8 mouse cellular contexts compared by ENCODE assay signal in the genomic region with DNA sequence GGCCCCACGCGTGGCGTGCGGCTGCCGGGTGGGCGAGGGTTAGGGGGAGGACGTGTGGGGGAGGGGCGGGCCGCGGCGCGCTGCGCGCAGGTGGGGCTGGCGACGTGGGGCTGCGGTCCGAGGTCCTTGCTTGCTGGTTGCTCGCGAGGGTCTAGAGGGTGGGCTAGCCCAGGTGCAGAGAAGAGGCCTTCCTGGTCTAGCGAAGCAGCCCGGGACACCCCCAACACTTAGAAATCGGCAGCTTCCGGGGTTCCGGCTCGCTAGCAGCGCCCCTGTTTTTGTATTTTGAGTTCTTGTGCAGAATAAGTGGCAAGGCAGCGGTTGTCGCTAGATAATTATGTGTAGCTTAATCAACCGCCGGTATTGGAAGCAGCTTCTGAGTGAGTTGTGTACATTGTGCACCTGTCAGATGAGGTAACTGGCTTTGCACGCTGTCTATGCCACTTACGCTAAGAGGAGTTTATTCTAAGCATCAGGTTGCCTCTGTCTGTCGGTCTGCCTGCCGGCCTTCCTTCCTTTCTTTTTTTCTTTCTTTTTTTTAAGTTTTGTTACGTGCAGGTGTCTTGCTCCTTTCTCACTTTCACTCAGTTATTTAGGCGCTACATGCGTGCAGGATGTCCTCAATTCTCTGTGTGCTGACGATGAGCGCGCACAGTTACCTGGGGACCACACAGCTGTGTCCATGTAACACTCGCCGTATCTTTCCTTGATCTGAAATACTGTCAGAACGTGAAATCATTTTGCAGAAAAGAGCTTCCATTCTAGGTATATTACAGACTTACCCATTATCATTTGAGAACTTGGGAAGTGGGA. TPM values are rescaled to one million over a fixed set of nuclear protein-coding genes. Genes with fewer than 3 reads are reported as not detected.
DNase-seq lines count a peak whose midpoint lies in the region; ATAC-seq and TF ChIP-seq lines count a peak whose summit lies in the region.

No protein-coding gene starts in this region.

- H3K4me2 ChIP-seq in heart, embryonic 16.5 days (ENCODE audit: low read depth, low read length) = peak overlapping the region; percentile 89
- peak overlapping the region; percentile 80 for H3K4me2 ChIP-seq in lung, embryonic 14.5 days
- H3K4me2 ChIP-seq in stomach, embryonic 15.5 days = peak overlapping the region; percentile 73

- H3K4me3 ChIP-seq in gastrocnemius, adult 2 months = peak overlapping the region; percentile 82
- peak overlapping the region; percentile 92 for H3K4me3 ChIP-seq in heart, embryonic 16.5 days (ENCODE audit: low read length)
- peak overlapping the region; percentile 92 for H3K4me3 ChIP-seq in lung, embryonic 14.5 days (ENCODE audit: low read depth, low read length)
- peak overlapping the region; percentile 90 for H3K4me3 ChIP-seq in stomach, embryonic 15.5 days (replicated peaks)

- H3K36me3 ChIP-seq in heart, embryonic 16.5 days (ENCODE audit: control insufficient read depth, insufficient read depth) = peaks cover 7% of the 10 kb centered on the region
- H3K36me3 ChIP-seq in lung, embryonic 14.5 days (ENCODE audit: insufficient read depth) = peaks cover 24% of the 10 kb centered on the region
- H3K36me3 ChIP-seq in stomach, embryonic 15.5 days = peaks cover 4% of the 10 kb centered on the region; the same call in 1 of the 2 replicates

- intact Hi-C loops in gastrocnemius, adult 2 months (cut with DNase I) = no loop called here

- H3K9ac ChIP-seq in heart, embryonic 16.5 days (ENCODE audit: low read length) = peak overlapping the region; percentile 93
- H3K9ac ChIP-seq in lung, embryonic 14.5 days = peak overlapping the region; percentile 83
- peak overlapping the region; percentile 83 for H3K9ac ChIP-seq in stomach, embryonic 15.5 days

- H3K9me3 ChIP-seq in heart, embryonic 16.5 days (replicated peaks; ENCODE audit: control insufficient read depth, low read length) = no peaks in the 10 kb centered on the region
- H3K9me3 ChIP-seq in lung, embryonic 14.5 days (ENCODE audit: low read depth, low read length) = no peaks in the 10 kb centered on the region
- no peaks in the 10 kb centered on the region for H3K9me3 ChIP-seq in stomach, embryonic 15.5 days

- peak; percentile 0; the same call in 1 of the 2 replicates for ATAC-seq in heart, embryonic 16.5 days (replicated peaks; ENCODE audit: extremely low read depth, insufficient read depth, low FRiP score)
- ATAC-seq in lung, embryonic 14.5 days (ENCODE audit: insufficient read depth) = peak; percentile 79
- ATAC-seq in stomach, embryonic 15.5 days (ENCODE audit: insufficient read depth, low FRiP score, low read depth) = peak; percentile 56

- H3K27me3 ChIP-seq in heart, embryonic 16.5 days (ENCODE audit: control insufficient read depth, insufficient read depth, low read length) = no peaks in the 10 kb centered on the region
- no peaks in the 10 kb centered on the region for H3K27me3 ChIP-seq in lung, embryonic 14.5 days (ENCODE audit: insufficient read depth, low read length)
- H3K27me3 ChIP-seq in stomach, embryonic 15.5 days (replicated peaks) = no peaks in the 10 kb centered on the region

- peak overlapping the region; percentile 91 for H3K27ac ChIP-seq in gastrocnemius, adult 2 months
- peak overlapping the region; percentile 49 for H3K27ac ChIP-seq in heart, embryonic 16.5 days (ENCODE audit: low read length)
- H3K27ac ChIP-seq in lung, embryonic 14.5 days (ENCODE audit: low read depth) = peak overlapping the region; percentile 12
- peak overlapping the region; percentile 35; the same call in 1 of the 2 replicates for H3K27ac ChIP-seq in stomach, embryonic 15.5 days

- peaks cover 10% of the 10 kb centered on the region for H3K4me1 ChIP-seq in heart, embryonic 16.5 days (ENCODE audit: control insufficient read depth, insufficient read depth, low read length)
- H3K4me1 ChIP-seq in lung, embryonic 14.5 days (ENCODE audit: insufficient read depth) = peaks cover 7% of the 10 kb centered on the region
- peaks cover 12% of the 10 kb centered on the region for H3K4me1 ChIP-seq in stomach, embryonic 15.5 days

- WGBS in heart, embryonic 16.5 days = 9% methylated on average over 42 of the region's 44 CpGs
- 7% methylated on average over 44 of the region's 44 CpGs for WGBS in lung, embryonic 14.5 days
- 8% methylated on average over 44 of the region's 44 CpGs for WGBS in stomach, embryonic 15.5 days

- TF ChIP-seq CTCF in gastrocnemius, adult 2 months (IDR thresholded peaks at IDR 0.05) = no peak
- no peak for TF ChIP-seq CTCF in lung, embryonic 14.5 days (IDR thresholded peaks at IDR 0.05; ENCODE audit: low read depth)

- no peak for DNase-seq in gastrocnemius, adult 2 months
- DNase-seq in gastrocnemius, adult 8-10 months (ENCODE audit: low spot score in 2 of 2) = no peak
- peak; percentile 14 for DNase-seq in urinary bladder, postnatal 14 days (ENCODE audit: low spot score)
- no peak for DNase-seq in urinary bladder, postnatal 25 days (ENCODE audit: low spot score)
- DNase-seq in lung, embryonic 14.5 days = peak; percentile 38
- no peak for DNase-seq in left cerebral cortex, adult 18-20 months (ENCODE audit: low spot score in 2 of 2)

RNA-seq across cellular contexts. Expression of a gene that starts 0.6 kb away (rescaled TPM):
- 10 to 100 TPM; 10.4 to 11.2 TPM for total RNA-seq in gastrocnemius, adult 2 months (2021)
- total RNA-seq in gastrocnemius, adult 8-10 months (2022) = 10 to 100 TPM in 2 of 4 experiments, 1 to 10 TPM in 2; 7.8 to 10.4 (median 9.4) TPM
- polyA plus RNA-seq in heart, embryonic 16.5 days (2015; fragmentation: Nextera tagmentation; extraction: Ambion mirVana) = 13.4 and 13.9 TPM in 2 replicates
- polyA plus RNA-seq in lung, embryonic 14.5 days (2014; fragmentation: Nextera tagmentation; extraction: Ambion mirVana) = 21.2 and 27.0 TPM in 2 replicates
- polyA plus RNA-seq in stomach, embryonic 15.5 days (2015; fragmentation: Nextera tagmentation; extraction: Ambion mirVana) = 16.5 and 18.4 TPM in 2 replicates
- 10 to 100 TPM; 24.5 to 25.1 TPM for total RNA-seq in left cerebral cortex, adult 18-20 months (2021)

Comparison
In these comparisons a context has a peak if more than half of its experiments do, and no peak if none do; other contexts are left out.
1. DNase-seq: peak in urinary bladder, postnatal 14 days (single experiment) and lung, embryonic 14.5 days (single experiment); none in gastrocnemius, adult 2 months (single experiment), gastrocnemius, adult 8-10 months (0 of 2), urinary bladder, postnatal 25 days (single experiment) and left cerebral cortex, adult 18-20 months (0 of 2).
2. H3K27ac ChIP-seq: peak in every context shown above with its lines; median percentile 91 in gastrocnemius, adult 2 months; 49 in heart, embryonic 16.5 days; 35 in stomach, embryonic 15.5 days; 12 in lung, embryonic 14.5 days.
3. ATAC-seq: peak in every context shown above with its lines; median percentile 79 in lung, embryonic 14.5 days; 56 in stomach, embryonic 15.5 days; 0 in heart, embryonic 16.5 days.
4. Peak in every context shown above with its lines, with median percentiles within 50 percentile points of each other: H3K4me3 ChIP-seq, H3K4me2 ChIP-seq and H3K9ac ChIP-seq.